Mouse (Mus musculus): ENCODE data around the gene Cetn3. TPM values are rescaled to one million over a fixed set of nuclear protein-coding genes. Genes with fewer than 3 reads are reported as not detected.

The Cetn3 gene
- total RNA-seq (2023): 33.3 and 35.7 TPM in 2 replicates

DNA sequence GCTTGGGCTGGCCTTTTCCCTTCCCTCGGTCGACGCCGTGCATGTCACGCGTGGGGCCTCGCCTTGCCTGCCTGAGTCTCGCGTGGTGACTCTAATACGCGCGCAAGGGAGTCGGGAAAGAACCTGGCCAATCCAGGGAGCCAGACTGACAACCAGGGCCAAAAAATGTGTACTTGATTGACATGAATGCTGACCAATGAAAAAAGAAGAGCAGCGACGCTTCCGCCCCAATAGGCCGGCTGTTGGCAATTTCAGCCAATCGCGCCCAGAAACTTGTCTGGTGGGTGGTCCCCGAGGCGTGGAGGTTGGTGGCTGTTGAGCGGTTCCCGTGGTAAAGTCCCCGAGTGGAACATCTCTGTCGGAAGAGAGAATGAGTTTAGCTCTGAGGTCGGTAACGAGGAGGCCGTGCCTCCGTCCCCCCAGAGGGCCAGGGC, at the start of gene Cetn3:
Cetn3 (plus strand) TSS at position 107 of the 434 bp plus-strand sequence.

Other genes starting within 250 kb of the Cetn3 start
- 0.34 and 1.1 TPM in 2 replicates for gene Adgrv1, start 149.9 kb upstream of the Cetn3 start, total RNA-seq (2023)
- 24.5 and 34.5 TPM in 2 replicates for gene Lysmd3, start 125.4 kb upstream of the Cetn3 start, total RNA-seq (2023)
- 2.3 and 2.8 TPM in 2 replicates for gene Polr3g, start 72.1 kb upstream of the Cetn3 start, total RNA-seq (2023)
- 2.4 and 2.7 TPM in 2 replicates for gene Mblac2, start 71.7 kb upstream of the Cetn3 start, total RNA-seq (2023)

All from neutrophil, adult 65 days (primary cell).